Mouse (Mus musculus): ENCODE results near the gene Zkscan16.

The Zkscan16 gene

GRCm38 (mm10) chr4:58999686-59000085 is 56.3 kb downstream of the Zkscan16 start:
- DNase-seq (ENCODE audit: low spot score in 2 of 2) = peak; percentile 80 to 87

- no peak for DNase-seq (ENCODE audit: low spot score in 2 of 2)
Measured at GRCm38 (mm10) chr4:59000614-59001013, 57.2 kb downstream of the Zkscan16 start.

- peak; percentile 93 to 95 for DNase-seq (ENCODE audit: low spot score in 2 of 2)
Measured at GRCm38 (mm10) chr4:59002948-59003805, 59.7 kb downstream of the Zkscan16 start, which contains the start of gene Gm20503. Gene Gm20503, plus strand, starts transcription at chr4:59003210.

- no peak for DNase-seq (ENCODE audit: low spot score in 2 of 2)
Measured at GRCm38 (mm10) chr4:59003806-59004200, 60.4 kb downstream of the Zkscan16 start.

- DNase-seq (ENCODE audit: low spot score in 2 of 2) = no peak
Measured at GRCm38 (mm10) chr4:59006211-59006610, 62.8 kb downstream of the Zkscan16 start.

GRCm38 (mm10) chr4:59007016-59007415 is 63.6 kb downstream of the Zkscan16 start:
- no peak for DNase-seq (ENCODE audit: low spot score in 2 of 2)
